Mouse (Mus musculus): ENCODE data around the gene Obp2b.
"Not testable (repeated sequence)": the region's sequence is repeated elsewhere in the genome, so short reads cannot be mapped to it uniquely, and the experiment has no call there.

Gene Obp2b

DNA sequence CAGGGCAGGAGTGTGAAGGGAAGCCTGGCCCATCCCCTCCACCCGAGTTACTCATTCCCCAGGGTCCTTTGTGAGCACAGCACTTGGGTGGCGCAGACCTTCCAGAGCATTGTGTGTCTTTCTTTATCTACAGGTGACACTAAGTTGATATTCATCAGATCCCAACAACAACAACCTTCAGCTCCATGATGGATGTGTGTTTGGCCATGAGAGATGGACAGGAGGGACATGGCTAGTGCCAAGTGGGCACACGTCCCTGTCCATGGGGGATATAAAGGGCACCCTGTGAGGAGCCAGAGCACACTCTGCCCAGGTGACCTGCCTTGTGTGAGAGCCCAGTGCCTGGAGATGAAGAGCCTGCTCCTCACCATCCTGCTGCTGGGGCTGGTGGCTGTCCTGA, at the start of gene Obp2b:
Gene Obp2b (plus strand): TSS at position 301 of the 400 bp plus-strand sequence.
- DNase-seq (ENCODE audit: low read depth, low spot score): not testable (repeated sequence)

DNA sequence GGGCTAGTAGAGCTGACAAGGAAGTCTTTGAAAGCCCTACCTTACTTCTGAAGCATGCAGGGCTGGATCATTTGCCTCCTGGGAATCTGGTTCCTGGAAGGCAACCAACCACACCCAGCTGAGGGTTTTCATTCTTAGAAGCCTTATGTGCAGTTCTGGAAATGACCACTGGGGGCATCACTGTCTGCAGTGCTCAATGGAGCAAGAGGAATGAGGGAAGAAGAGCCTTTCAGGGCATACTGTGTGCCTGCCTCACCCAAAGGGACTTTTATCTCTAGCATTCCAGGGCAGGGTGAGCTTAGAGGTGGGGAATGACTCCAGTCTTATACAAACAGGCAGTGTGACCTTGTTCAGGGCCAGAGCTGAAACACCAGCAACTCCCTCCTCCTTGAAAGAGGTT, 42.2 kb upstream of the Obp2b start:
- DNase-seq (ENCODE audit: low read depth, low spot score): peak; percentile 55

DNA sequence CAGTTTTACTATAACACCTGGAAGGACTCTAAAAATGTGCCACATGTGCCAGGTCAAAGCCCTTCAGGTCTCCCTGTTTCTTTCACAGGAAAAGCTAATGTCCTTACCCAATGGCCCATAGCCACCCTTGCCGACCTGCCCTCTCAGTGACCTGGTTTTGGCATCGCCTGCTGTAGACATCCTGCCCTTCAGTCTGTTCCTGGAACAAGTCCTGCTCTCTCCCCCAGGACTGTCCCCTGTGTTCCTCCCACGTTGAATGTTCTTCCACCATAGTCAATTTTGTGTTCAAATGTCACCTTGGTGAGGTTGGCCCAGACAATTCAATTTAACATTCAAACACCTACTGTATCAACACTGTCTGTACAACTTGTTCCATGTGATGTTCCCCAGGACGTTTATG, 39.9 kb upstream of the Obp2b start:
- no peak for DNase-seq (ENCODE audit: low read depth, low spot score)

- no peak for DNase-seq (ENCODE audit: low read depth, low spot score)
Observed at GRCm38 (mm10) chr2:25698696-25699095, 38.1 kb upstream of the Obp2b start.

DNA sequence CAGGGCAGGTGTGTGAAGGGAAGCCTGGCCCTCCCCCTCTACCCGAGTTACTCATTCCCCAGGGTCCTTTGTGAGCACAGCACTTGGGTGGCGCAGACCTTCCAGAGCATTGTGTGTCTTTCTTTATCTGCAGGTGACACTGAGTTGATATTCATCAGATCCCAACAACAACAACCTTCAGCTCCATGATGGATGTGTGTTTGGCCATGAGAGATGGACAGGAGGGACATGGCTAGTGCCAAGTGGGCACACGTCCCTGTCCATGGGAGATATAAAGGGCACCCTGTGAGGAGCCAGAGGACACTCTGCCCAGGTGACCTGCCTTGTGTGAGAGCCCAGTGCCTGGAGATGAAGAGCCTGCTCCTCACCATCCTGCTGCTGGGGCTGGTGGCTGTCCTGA, 37.1 kb upstream of the Obp2b start, which contains the start of gene Obp2a:
Gene Obp2a (plus strand): TSS at position 301 of the 400 bp plus-strand sequence.
- DNase-seq (ENCODE audit: low read depth, low spot score): not testable (repeated sequence)

DNA sequence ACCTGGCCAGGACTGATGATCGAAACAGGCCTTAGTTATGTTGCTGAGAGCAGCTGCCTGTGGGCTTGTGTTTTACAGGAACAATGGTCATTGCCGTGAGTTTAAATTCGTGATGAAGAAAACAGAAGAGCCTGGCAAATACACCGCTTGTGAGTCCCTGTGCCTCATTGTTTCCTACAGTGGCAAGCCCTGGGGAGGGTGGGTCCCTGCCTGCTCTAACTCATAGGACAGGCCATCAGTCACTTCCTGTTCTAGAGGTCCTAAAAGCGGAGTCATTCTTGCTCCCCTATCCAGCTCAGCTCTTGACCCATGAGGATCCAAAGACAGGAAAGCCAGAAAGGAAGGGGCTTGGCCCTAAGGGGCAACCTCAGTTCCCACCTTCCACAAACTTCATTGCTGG, 35.8 kb upstream of the Obp2b start:
- DNase-seq (ENCODE audit: low read depth, low spot score): no peak

GRCm38 (mm10) chr2:25703706-25704105, 33.1 kb upstream of the Obp2b start:
- no peak for DNase-seq (ENCODE audit: low read depth, low spot score)

- peak; percentile 89 for DNase-seq (ENCODE audit: low read depth, low spot score)
Observed at GRCm38 (mm10) chr2:25706643-25707481, 29.9 kb upstream of the Obp2b start, which contains the start of gene Bmyc. Bmyc (plus strand) TSS chr2:25706739.

- DNase-seq (ENCODE audit: low read depth, low spot score): peak; percentile 27
Observed at GRCm38 (mm10) chr2:25708121-25708520, 28.7 kb upstream of the Obp2b start.

- DNase-seq (ENCODE audit: low read depth, low spot score): not testable (repeated sequence)
Observed at GRCm38 (mm10) chr2:25709056-25709455, 27.8 kb upstream of the Obp2b start.

GRCm38 (mm10) chr2:25709791-25710190, 27.0 kb upstream of the Obp2b start:
- not testable (repeated sequence) for DNase-seq (ENCODE audit: low read depth, low spot score)

- not testable (repeated sequence) for DNase-seq (ENCODE audit: low read depth, low spot score)
Observed at GRCm38 (mm10) chr2:25711641-25712040, 25.2 kb upstream of the Obp2b start.

- DNase-seq (ENCODE audit: low read depth, low spot score): no peak
Observed at GRCm38 (mm10) chr2:25717222-25717621, 19.6 kb upstream of the Obp2b start.

DNA sequence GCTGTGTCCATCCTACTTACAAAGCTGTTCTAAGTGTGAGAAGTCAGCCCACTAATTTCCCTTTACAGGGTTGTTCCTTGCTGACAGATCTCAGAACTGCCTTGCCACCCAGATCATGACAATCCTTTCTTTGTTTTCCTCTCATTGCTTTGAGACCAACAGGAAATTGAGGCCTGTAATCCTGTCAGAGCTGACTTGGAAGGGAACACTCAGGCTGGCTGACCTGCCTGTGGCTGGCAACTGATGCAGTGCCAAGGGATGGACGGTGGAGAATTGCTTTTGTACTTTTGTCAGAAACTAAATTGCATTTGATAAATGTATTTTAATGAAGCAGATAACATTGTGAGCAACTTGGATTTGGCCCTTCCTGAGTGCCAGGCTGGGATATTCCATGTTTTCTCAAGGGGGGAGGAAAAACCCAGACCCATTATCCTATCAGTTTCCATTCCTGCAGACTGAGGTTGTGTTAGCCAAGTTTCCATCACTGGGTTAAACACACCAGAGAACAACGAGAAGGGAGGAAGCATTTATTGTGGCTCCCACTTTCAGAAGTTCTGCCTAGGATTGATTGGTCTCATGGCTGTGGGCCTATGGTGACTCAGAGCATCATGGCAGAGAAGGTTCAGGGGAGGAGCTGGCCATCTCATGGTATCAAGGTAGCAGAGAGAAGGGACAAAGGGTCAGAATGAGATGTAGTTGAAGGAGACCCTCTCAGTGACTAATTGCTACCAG, 3.4 kb upstream of the Obp2b start:
- DNase-seq (ENCODE audit: low read depth, low spot score): no peak

GRCm38 (mm10) chr2:25741671-25742070, 4.9 kb downstream of the Obp2b start:
- peak; percentile 3 for DNase-seq (ENCODE audit: low read depth, low spot score)

DNA sequence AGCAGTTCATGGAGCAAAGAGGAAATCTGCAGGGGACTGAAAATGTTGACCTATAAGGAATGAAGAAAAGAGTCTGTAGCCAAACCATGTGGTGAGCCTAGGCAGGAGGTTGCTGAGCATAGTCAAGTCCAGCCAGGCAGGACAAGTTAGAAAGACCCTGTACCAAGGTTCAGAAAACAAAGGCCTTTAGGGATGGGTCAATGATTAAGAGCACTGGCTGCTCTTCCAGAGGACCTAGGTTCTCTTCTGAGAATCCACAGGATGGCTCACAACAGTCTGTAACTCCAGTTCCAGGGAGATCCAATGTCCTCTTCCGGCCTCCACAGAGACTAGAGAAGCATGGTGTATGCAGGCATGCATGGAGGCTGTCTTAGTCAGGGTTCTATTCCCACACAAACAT, 17.4 kb downstream of the Obp2b start:
- DNase-seq (ENCODE audit: low read depth, low spot score): no peak

GRCm38 (mm10) chr2:25758064-25758625, 21.3 kb downstream of the Obp2b start:
- DNase-seq (ENCODE audit: low read depth, low spot score): peak; percentile 6

- DNase-seq (ENCODE audit: low read depth, low spot score): no peak
Observed at GRCm38 (mm10) chr2:25765269-25765668, 28.5 kb downstream of the Obp2b start, which contains the start of gene Lcn3. Lcn3 (plus strand) TSS chr2:25765569.

- no peak for DNase-seq (ENCODE audit: low read depth, low spot score)
Observed at GRCm38 (mm10) chr2:25767764-25768163, 31.0 kb downstream of the Obp2b start.

GRCm38 (mm10) chr2:25773507-25773906, 36.7 kb downstream of the Obp2b start:
- DNase-seq (ENCODE audit: low read depth, low spot score): no peak

- no peak for DNase-seq (ENCODE audit: low read depth, low spot score)
Observed at GRCm38 (mm10) chr2:25774640-25775039, 37.8 kb downstream of the Obp2b start.

GRCm38 (mm10) chr2:25775991-25776390, 39.2 kb downstream of the Obp2b start:
- no peak for DNase-seq (ENCODE audit: low read depth, low spot score)
